Mouse (Mus musculus) hindbrain, embryonic 15.5 days (tissue): ENCODE data around the gene Slc25a34. TPM values are rescaled to one million over a fixed set of nuclear protein-coding genes. Genes with fewer than 3 reads are reported as not detected.

Experiments used
- ATAC-seq: fragments of 200-750 bp; cut with Nextera tagmentation; 2 replicates; pipeline ENCODE4 v1.8.0; 2017; ENCODE audit warnings: low read depth, moderate number of reproducible peaks, moderate TSS enrichment; ENCODE audit not compliant: low FRiP score
- H3K27ac ChIP-seq: fragments of 300-500 bp; sonication (generic); replicated peaks from 2 replicates; pipeline ENCODE4 v1.5.1; 2015; ENCODE audit warnings: mild to moderate bottlenecking, inconsistent platforms
- H3K27me3 ChIP-seq: fragments of 300-500 bp; sonication (generic); 2 replicates; pipeline ENCODE4 v1.6.1; 2015; ENCODE audit warnings: control low read depth, inconsistent platforms
- H3K36me3 ChIP-seq: fragments of 300-500 bp; sonication (generic); 2 replicates; pipeline ENCODE4 v1.6.1; 2015; ENCODE audit warnings: control low read depth, inconsistent platforms
- H3K4me1 ChIP-seq: fragments of 300-500 bp; sonication (generic); replicated peaks from 2 replicates; pipeline ENCODE4 v1.6.1; 2015; ENCODE audit warnings: control low read depth, inconsistent platforms
- H3K4me2 ChIP-seq: fragments of 300-500 bp; sonication (generic); 2 replicates; pipeline ENCODE4 v1.6.1; 2015; ENCODE audit warnings: moderate library complexity, mild to moderate bottlenecking, inconsistent platforms
- H3K4me3 ChIP-seq: fragments of 300-500 bp; sonication (generic); 2 replicates; pipeline ENCODE4 v1.5.1; 2015; ENCODE audit warnings: mild to moderate bottlenecking, inconsistent platforms
- H3K9ac ChIP-seq: fragments of 300-500 bp; sonication (generic); 2 replicates; pipeline ENCODE4 v1.6.1; 2015; ENCODE audit warnings: inconsistent platforms
- H3K9me3 ChIP-seq: fragments of 300-500 bp; sonication (generic); 2 replicates; pipeline ENCODE4 v1.6.1; 2016; ENCODE audit warnings: control low read depth, inconsistent platforms
- WGBS: fragments of 180-500 bp; shearing (Covaris S2); methylation state at CpG from one replicate; pipeline ENCODE4 v1.1.7; 2015; 5-methylcytosine and 5-hydroxymethylcytosine counted together
- polyA plus RNA-seq: library from polyadenylated mRNA; unstranded; fragments of >200 nt; fragmentation: Nextera tagmentation; extraction: Ambion mirVana; gene quantifications from 2 replicates; pipeline ENCODE4 v1.2.1, GENCODE M21; 2015

Slc25a34 gene
- polyA plus RNA-seq, 1 experiment from 2014 or later, result 0.19 TPM

DNA sequence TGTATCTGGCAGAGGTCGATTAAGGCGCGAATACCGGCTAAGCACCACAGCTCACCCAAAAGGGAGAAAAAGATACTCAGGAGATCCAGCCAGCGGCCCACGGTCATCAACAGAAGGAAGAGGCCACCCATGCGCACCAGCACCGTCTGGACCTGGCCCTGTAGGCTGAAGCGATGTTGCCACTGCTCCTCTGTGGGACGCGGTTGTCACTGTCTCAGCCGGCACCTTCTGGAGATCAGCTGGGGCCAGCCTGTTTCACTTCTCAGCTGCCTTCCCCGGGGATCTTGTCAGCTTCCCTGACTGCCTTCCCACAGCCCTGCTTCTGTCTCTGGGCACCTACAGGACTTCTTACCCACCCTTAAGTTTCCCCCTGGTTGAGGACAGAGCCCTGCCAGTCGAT is 8.7 kb downstream of the Slc25a34 start:
- H3K27me3 ChIP-seq, result no peaks in the 10 kb centered on the region
- no peaks in the 10 kb centered on the region for H3K9me3 ChIP-seq
- no peak for ATAC-seq
- WGBS, result 75% methylated on average over 11 of the region's 14 CpGs
- H3K4me2 ChIP-seq, result no peak overlapping the region
- no peak overlapping the region for H3K4me3 ChIP-seq
- H3K4me1 ChIP-seq, result peaks cover 8% of the 10 kb centered on the region
- no peaks in the 10 kb centered on the region for H3K36me3 ChIP-seq
- H3K27ac ChIP-seq, result no peak overlapping the region
- no peak overlapping the region for H3K9ac ChIP-seq

DNA sequence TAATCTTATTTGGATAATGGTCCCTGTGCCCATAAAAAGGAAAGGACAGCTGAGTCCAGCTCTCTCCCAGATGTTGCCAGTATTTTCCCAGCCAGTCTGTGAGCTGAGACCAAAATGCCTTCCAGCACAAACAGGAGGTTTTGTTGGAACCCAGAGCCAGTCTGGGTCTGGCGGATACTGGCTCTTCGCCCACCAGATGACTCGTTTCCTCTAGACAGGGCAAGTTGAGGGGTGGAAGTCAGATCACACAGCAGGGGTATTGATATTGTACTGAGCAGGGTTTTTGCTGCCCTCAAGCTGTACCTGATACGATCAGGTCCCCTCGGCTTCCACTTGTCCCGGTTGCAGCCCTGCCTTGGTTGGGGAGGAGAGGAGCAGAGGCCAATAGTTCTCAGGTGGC is 14.1 kb downstream of the Slc25a34 start:
- Histone ChIP-seq H3K9ac (no peak overlapping the region), H3K4me3 (no peak overlapping the region), H3K9me3 (no peaks in the 10 kb centered on the region), H3K27ac (no peak overlapping the region), H3K4me1 (no peaks in the 10 kb centered on the region), H3K4me2 (no peak overlapping the region), H3K27me3 (no peaks in the 10 kb centered on the region), H3K36me3 (no peaks in the 10 kb centered on the region)
- no peak for ATAC-seq
- 85% methylated on average over 6 of the region's 6 CpGs for WGBS

DNA sequence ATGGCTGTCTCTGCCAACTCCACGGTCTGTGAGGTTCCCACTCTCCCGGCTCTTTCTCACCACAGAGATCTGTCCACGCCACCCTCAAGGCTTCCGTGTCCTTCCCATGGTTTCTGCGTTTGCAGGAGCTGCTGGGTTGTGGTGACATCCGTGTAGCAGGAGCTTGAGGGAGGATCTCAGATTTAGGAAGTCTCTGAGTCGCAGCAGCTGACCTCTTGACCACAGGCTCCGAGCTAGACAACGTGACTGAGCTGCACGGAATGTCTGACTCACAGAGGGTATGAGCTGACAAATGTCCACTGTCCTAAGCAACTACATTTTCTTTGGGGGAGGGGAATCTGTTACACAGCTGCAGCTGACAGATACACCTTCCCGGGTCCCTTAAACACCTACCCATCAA is 17.8 kb downstream of the Slc25a34 start, which contains the start of gene Fblim1:
Fblim1 (minus strand) TSS at position 236 of the 400 bp plus-strand sequence.
- no peak within 1 kb of the TSS for H3K27ac ChIP-seq
- no peak for ATAC-seq
- H3K4me2 ChIP-seq, result no peak within 1 kb of the TSS
- H3K4me3 ChIP-seq, result no peak within 1 kb of the TSS
- no peaks in the 10 kb centered on the region for H3K4me1 ChIP-seq
- no peaks in the 10 kb centered on the region for H3K27me3 ChIP-seq
- H3K9me3 ChIP-seq, result no peaks in the 10 kb centered on the region
- no peak within 1 kb of the TSS for H3K9ac ChIP-seq
- whole genome bisulfite sequencing, result 84% methylated on average over 11 of the region's 11 CpGs
- no peaks in the 10 kb centered on the region for H3K36me3 ChIP-seq

DNA sequence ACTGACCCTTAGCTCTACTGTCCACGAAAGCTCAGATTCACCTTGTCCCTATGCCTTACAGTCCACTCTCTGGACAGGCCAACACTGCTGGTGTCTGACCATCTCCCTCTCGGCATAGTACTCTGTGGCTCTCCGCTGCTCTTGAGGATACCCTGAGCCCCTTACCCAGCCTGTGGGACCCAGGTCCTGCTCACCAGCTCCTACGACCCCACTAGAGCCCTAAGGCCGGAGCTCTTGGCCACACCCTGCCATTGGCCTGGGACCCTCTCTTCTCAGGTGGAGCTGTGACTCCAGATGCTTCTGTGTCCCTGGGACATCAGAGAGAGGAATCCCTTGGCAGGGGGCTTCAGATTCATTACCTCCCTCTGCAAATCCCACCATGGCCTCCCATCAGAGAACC is 18.2 kb downstream of the Slc25a34 start:
- peaks cover under 1% of the 10 kb centered on the region; the same call in 1 of the 2 replicates for H3K4me1 ChIP-seq
- H3K27me3 ChIP-seq, result no peaks in the 10 kb centered on the region
- H3K4me2 ChIP-seq, result no peak overlapping the region
- H3K27ac ChIP-seq, result no peak overlapping the region
- no peak for ATAC-seq
- WGBS, result 92% methylated on average over 5 of the region's 5 CpGs
- H3K36me3 ChIP-seq, result no peaks in the 10 kb centered on the region
- no peaks in the 10 kb centered on the region for H3K9me3 ChIP-seq
- no peak overlapping the region for H3K9ac ChIP-seq
- H3K4me3 ChIP-seq, result no peak overlapping the region

DNA sequence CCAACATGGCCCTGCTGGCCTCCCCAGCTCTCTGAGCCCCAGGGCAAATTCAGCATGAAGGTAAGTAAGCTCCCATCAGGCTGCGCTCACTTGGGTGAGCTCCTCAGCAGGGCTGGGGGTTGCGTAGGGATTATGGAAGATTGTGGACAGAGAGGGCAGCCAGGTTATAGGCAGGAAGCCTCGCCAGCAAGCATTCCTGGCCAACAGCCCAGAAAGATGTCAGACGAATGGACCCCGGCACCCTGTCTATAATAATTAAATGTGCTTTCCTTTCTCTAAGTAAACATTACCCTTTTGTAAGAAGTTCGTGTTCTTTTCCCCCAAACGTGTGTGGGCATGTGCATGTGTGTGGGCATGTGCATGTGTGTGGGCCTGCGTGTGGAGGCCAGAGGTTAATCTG is 19.1 kb downstream of the Slc25a34 start:
- WGBS, result 68% methylated on average over 8 of the region's 8 CpGs
- H3K9me3 ChIP-seq, result no peaks in the 10 kb centered on the region

DNA sequence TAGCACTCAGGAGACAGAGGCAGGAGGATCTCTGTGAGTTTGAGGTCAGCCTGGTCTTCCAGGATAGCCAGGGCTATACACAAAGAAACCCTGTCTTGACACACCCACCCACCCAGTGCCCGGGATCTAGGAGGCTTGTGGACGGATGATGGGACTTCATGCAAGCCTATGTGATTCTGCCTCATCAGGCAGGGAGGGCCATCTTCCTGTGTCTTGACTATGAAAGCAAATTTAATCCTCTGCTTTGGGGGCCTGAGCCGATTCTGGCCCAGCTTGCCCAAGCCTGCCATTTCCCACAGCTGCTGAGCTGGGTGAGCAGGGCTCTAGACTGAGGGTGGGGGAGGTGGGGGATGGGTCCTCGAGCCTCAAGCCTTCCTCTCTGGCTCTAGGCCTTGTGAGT is 19.7 kb downstream of the Slc25a34 start:
- H3K4me2 ChIP-seq, result no peak overlapping the region
- no peaks in the 10 kb centered on the region for H3K36me3 ChIP-seq
- H3K9ac ChIP-seq, result no peak overlapping the region
- ATAC-seq, result no peak
- H3K27ac ChIP-seq, result no peak overlapping the region
- H3K4me1 ChIP-seq, result peaks cover 16% of the 10 kb centered on the region
- H3K4me3 ChIP-seq, result no peak overlapping the region
- H3K9me3 ChIP-seq, result no peaks in the 10 kb centered on the region
- H3K27me3 ChIP-seq, result no peaks in the 10 kb centered on the region
- 87% methylated on average over 4 of the region's 4 CpGs for WGBS

More for the DNA sequence above, 19.1 kb downstream of the Slc25a34 start:
- Histone ChIP-seq H3K4me1 (peaks cover 10% of the 10 kb centered on the region), H3K9ac (no peak overlapping the region), H3K4me2 (no peak overlapping the region), H3K27me3 (no peaks in the 10 kb centered on the region), H3K4me3 (no peak overlapping the region), H3K27ac (no peak overlapping the region), H3K36me3 (no peaks in the 10 kb centered on the region)
- no peak for ATAC-seq

DNA sequence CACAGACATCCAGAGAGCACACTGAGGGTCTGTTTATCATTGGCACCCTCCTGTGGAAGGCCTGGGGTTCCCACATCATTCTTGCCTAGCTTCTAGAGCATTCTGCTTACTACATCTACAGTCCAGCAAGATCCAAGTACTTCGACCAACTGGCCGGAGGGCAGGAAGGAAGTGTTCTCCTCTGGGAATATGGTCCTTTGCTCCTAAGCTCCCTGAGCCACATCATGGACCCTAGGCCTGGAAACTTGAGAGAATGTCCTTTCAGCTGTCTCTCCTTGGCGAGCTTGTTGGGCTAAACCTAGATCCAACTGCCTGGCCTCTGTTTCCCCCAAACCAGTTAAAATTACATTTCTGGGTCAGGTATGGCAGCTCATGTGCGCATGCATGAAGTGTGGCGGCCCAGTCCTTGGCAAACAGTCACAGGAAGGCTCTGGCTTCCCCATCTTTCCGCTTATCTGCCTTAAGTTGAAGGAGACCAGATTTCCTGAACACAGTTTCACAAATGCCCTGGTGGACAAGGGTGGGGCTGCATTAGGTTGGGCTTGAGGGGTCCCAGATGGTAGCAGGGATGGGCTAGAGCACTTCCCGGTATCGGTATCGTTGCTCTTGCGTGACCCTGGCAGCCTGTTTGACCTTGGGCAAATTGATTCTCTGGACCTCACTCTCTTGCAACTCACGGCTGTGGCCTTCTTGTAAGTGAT is 20.9 kb downstream of the Slc25a34 start:
- Histone ChIP-seq H3K4me3 (no peak overlapping the region), H3K4me1 (peaks cover 28% of the 10 kb centered on the region), H3K9ac (no peak overlapping the region), H3K36me3 (no peaks in the 10 kb centered on the region), H3K27ac (no peak overlapping the region), H3K4me2 (no peak overlapping the region), H3K27me3 (no peaks in the 10 kb centered on the region), H3K9me3 (no peaks in the 10 kb centered on the region)
- 83% methylated on average over 11 of the region's 11 CpGs for WGBS
- no peak for ATAC-seq

DNA sequence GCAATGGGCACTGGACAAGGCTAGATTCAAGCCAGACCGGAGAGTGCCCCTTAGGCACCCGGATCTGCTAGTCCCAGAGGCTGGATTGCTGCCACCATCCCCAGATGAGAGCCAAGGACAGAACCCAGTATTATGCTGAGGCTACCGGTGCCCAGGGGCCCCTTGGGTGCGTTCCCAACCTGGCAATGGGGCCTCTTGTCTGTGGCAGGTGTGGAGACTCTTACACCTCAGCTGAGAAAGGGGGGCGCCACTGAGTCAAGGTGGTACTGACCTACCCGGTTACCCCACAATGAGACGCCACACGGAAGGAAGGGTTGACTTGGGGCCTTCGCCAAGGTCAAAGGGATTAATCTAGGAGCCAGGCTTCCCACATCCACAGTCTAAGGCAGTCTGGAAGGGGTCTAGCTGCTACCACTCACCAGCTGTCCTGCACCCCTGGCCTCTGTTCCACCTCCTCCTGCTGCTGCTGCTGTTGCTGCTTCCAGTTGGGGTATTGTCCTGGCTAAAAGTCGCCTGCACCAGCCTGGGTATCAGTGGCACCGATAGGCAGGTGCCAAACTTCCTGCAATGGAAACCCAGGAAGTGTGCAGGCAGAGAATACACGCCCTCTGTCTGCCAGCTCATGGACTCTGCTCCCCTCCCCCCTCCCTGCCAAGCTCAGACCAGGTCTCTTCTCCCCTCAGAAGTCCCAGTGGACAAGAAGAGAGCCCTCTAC is 22.3 kb downstream of the Slc25a34 start:
- ATAC-seq, result no peak
- Histone ChIP-seq H3K4me1 (peaks cover 29% of the 10 kb centered on the region), H3K4me2 (no peak overlapping the region), H3K27me3 (no peaks in the 10 kb centered on the region), H3K9ac (no peak overlapping the region), H3K9me3 (no peaks in the 10 kb centered on the region), H3K36me3 (no peaks in the 10 kb centered on the region), H3K4me3 (no peak overlapping the region), H3K27ac (no peak overlapping the region)
- WGBS, result 68% methylated on average over 12 of the region's 12 CpGs

DNA sequence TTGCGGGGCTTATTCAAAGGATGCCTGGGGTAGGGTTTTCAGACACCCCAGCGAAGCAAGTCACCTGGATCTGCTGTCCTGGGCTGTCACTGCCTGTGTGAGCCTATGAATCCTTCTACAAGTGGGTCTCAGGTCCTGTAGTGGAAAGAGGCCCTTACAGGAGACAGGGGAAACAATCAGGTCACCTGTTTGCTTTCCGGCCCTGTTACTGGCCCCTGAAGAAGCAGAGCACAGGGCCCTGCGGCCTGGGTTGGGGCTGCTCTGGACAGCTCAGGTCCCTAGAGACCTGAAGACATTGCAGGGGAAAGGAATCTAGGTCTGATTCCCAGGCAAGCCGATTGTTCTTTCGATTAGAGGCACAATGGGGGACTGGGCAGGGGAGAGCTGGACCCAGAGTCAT is 23.3 kb downstream of the Slc25a34 start:
- Histone ChIP-seq H3K36me3 (no peaks in the 10 kb centered on the region), H3K4me2 (peak overlapping the region; percentile 93), H3K27me3 (no peaks in the 10 kb centered on the region), H3K9me3 (no peaks in the 10 kb centered on the region), H3K27ac (no peak overlapping the region), H3K4me3 (peak overlapping the region; percentile 72), H3K4me1 (peaks cover 29% of the 10 kb centered on the region), H3K9ac (no peak overlapping the region)
- ATAC-seq, result peak; percentile 25; the same call in 1 of the 2 replicates
- 29% methylated on average over 6 of the region's 6 CpGs for WGBS

DNA sequence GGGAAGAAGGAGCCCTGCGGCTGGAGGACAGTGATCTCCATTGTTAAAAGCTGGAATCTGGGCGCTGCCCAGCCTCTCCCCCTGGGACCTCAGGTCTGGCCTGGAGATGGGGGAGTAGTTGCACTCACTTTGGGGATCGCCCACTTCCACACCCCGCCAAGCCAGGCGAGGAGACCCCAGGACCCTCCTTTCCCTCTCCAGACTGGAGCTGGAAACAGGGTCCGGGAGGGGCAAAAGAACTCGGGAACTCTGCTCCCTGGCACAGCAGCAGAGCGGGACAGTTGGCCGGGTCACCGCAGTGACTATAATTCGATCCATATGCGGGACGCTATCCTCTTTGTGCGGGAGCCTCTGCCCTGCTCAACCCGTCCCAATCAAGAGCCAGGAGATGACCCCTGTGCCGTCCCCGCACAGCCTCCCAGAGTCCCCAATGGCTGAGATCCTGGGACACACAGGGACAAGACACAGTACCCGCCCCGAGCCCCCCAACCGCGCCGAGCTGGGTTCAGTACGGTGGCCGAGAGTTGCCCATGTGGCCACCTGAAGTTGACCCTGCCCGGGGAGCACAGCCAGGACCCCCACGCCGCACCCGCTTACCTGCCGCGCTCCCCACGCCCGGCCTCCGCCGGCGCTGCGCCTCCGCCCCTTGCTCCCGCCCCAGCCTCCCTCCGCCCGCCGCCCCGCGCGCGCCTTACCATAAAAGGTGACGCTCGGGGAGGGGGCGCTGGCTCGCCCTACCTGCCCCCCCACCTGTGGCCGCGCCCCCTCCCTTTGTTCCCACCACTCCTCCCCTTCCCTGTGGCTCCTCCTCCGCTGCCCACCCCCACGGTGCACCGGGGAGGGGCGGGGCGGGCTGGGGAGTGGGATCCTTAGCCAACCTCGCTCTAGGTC is 24.1 kb downstream of the Slc25a34 start:
- H3K36me3 ChIP-seq, result no peaks in the 10 kb centered on the region
- H3K27me3 ChIP-seq, result no peaks in the 10 kb centered on the region
- H3K4me2 ChIP-seq, result peak overlapping the region; percentile 93
- peak overlapping the region; percentile 72 for H3K4me3 ChIP-seq
- H3K9me3 ChIP-seq, result no peaks in the 10 kb centered on the region
- under 1% methylated on average over 48 of the region's 57 CpGs for WGBS
- H3K9ac ChIP-seq, result peak overlapping the region; percentile 67
- H3K4me1 ChIP-seq, result peaks cover 29% of the 10 kb centered on the region
- peak; percentile 29 for ATAC-seq
- peak overlapping the region; percentile 40 for H3K27ac ChIP-seq

DNA sequence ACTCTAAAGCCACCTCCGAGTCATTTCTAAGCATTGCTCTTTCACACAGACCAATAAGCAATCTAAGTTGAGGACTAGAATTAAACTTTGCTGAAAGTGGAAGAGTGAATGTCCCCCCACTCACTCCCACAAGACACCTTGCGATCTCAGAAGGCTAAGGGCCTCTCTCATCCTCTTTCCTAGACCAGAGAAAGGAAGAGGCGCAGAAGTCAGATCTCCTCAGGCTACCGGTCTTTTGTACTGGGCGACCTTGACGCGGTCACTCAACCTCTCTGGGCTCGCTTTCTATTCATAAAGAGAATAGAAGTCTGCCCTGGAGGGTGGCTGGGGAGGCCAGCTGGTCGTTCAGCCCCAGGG is 24.7 kb downstream of the Slc25a34 start:
- H3K4me2 ChIP-seq, result peak overlapping the region; percentile 93
- peak overlapping the region; percentile 45 for H3K27ac ChIP-seq
- ATAC-seq, result no peak
- peaks cover 29% of the 10 kb centered on the region for H3K4me1 ChIP-seq
- no peaks in the 10 kb centered on the region for H3K36me3 ChIP-seq
- WGBS, result 3% methylated on average over 9 of the region's 9 CpGs
- H3K9ac ChIP-seq, result peak overlapping the region; percentile 67
- H3K4me3 ChIP-seq, result peak overlapping the region; percentile 72
- no peaks in the 10 kb centered on the region for H3K27me3 ChIP-seq
- no peaks in the 10 kb centered on the region for H3K9me3 ChIP-seq
